Mouse (Mus musculus) kidney, embryonic 15.5 days (tissue): ENCODE measurements around the gene Pbx4. TPM values are rescaled to one million over a fixed set of nuclear protein-coding genes. Genes with fewer than 3 reads are reported as not detected.
A peak's percentile ranks its signal among the peaks of the same experiment; 100 is the strongest.

ENCODE experiments used
- ATAC-seq: fragments of 200-750 bp; cut with Nextera tagmentation; replicated peaks from 2 replicates; pipeline ENCODE4 v1.8.0; 2017; ENCODE audit warnings: moderate TSS enrichment; ENCODE audit not compliant: low FRiP score
- H3K27ac ChIP-seq: fragments of 300-500 bp; sonication (generic); 2 replicates; pipeline ENCODE4 v1.5.1; 2015; ENCODE audit warnings: mild to moderate bottlenecking, inconsistent platforms
- H3K27me3 ChIP-seq: fragments of 300-500 bp; sonication (generic); 2 replicates; pipeline ENCODE4 v1.6.1; 2015; ENCODE audit warnings: inconsistent platforms
- H3K36me3 ChIP-seq: fragments of 300-500 bp; sonication (generic); 2 replicates; pipeline ENCODE4 v1.6.1; 2015; ENCODE audit warnings: inconsistent platforms
- H3K4me1 ChIP-seq: fragments of 300-500 bp; sonication (generic); 2 replicates; pipeline ENCODE4 v1.6.1; 2015; ENCODE audit warnings: inconsistent platforms
- H3K4me2 ChIP-seq: fragments of 300-500 bp; sonication (generic); 2 replicates; pipeline ENCODE4 v1.6.1; 2015; ENCODE audit warnings: moderate library complexity, mild to moderate bottlenecking, inconsistent platforms
- H3K4me3 ChIP-seq: fragments of 300-500 bp; sonication (generic); replicated peaks from 2 replicates; pipeline ENCODE4 v1.5.1; 2015; ENCODE audit warnings: mild to moderate bottlenecking, inconsistent platforms
- H3K9ac ChIP-seq: fragments of 300-500 bp; sonication (generic); 2 replicates; pipeline ENCODE4 v1.6.1; 2015; ENCODE audit warnings: mild to moderate bottlenecking, inconsistent platforms
- H3K9me3 ChIP-seq: fragments of 300-500 bp; sonication (generic); replicated peaks from 2 replicates; pipeline ENCODE4 v1.6.1; 2016; ENCODE audit warnings: inconsistent platforms
- WGBS: fragments of 180-500 bp; shearing (Covaris S2); methylation state at CpG from one replicate; pipeline ENCODE4 v1.1.7; 2015; ENCODE audit warnings: mixed read lengths; 5-methylcytosine and 5-hydroxymethylcytosine counted together
- polyA plus RNA-seq: library from polyadenylated mRNA; unstranded; fragments of >200 nt; fragmentation: Nextera tagmentation; extraction: Ambion mirVana; gene quantifications from 2 replicates; pipeline ENCODE4 v1.2.1, GENCODE M21; 2015

Pbx4 gene
- polyA plus RNA-seq, 1 experiment from 2014 or later = 8.3 TPM

- H3K9me3 ChIP-seq = no peaks in the 10 kb centered on the region
- ATAC-seq = no peak
- H3K9ac ChIP-seq = no peak overlapping the region
These were observed 74.8 kb downstream of the Pbx4 start for GRCm38 (mm10) chr8:69907106-69907505.

GRCm38 (mm10) chr8:69911917-69912316 is 79.6 kb downstream of the Pbx4 start:
- Histone ChIP-seq H3K4me3 (no peak overlapping the region), H3K4me2 (no peak overlapping the region), H3K4me1 (no peaks in the 10 kb centered on the region), H3K36me3 (peaks cover 100% of the 10 kb centered on the region), H3K27me3 (no peaks in the 10 kb centered on the region), H3K27ac (no peak overlapping the region), H3K9ac (no peak overlapping the region), H3K9me3 (no peaks in the 10 kb centered on the region)
- no peak for ATAC-seq
- 92% methylated on average over 13 of the region's 13 CpGs for WGBS

More at GRCm38 (mm10) chr8:69907106-69907505, 74.8 kb downstream of the Pbx4 start:
- WGBS = 90% methylated on average over 2 of the region's 2 CpGs
- Histone ChIP-seq H3K36me3 (peaks cover 52% of the 10 kb centered on the region), H3K27ac (no peak overlapping the region), H3K4me3 (no peak overlapping the region), H3K4me1 (peaks cover 18% of the 10 kb centered on the region), H3K27me3 (no peaks in the 10 kb centered on the region), H3K4me2 (no peak overlapping the region)

GRCm38 (mm10) chr8:69912478-69913074 is 80.3 kb downstream of the Pbx4 start:
- no peaks in the 10 kb centered on the region for H3K27me3 ChIP-seq
- H3K4me3 ChIP-seq = no peak overlapping the region
- no peaks in the 10 kb centered on the region for H3K9me3 ChIP-seq
- no peaks in the 10 kb centered on the region for H3K4me1 ChIP-seq
- H3K4me2 ChIP-seq = no peak overlapping the region
- no peak overlapping the region for H3K9ac ChIP-seq
- WGBS = 85% methylated on average over 12 of the region's 12 CpGs
- H3K27ac ChIP-seq = no peak overlapping the region
- ATAC-seq = no peak
- peaks cover 100% of the 10 kb centered on the region for H3K36me3 ChIP-seq

DNA sequence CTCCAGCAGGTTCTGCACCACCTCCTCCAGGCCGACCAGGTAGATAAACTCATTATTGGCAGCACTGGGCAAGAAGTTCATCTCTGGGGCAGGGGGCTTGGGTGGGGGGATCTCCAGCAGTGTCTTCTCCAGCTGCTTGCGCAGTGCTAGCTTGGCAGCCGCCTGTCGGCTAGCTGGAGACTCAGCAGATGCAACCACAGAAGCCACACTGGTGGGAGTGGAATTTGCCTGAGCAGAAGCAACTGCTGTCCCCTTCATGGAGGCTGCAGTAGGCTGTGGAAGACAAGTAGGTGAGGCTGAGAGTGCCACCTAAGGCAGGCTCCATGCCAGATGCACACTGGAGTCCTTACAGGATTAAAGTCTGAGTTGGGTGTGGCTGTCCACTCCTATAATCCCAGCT is 82.2 kb downstream of the Pbx4 start:
- Histone ChIP-seq H3K9me3 (no peaks in the 10 kb centered on the region), H3K4me1 (0 out of 2 replicates have a peak, but pooled peaks cover 5% of the 10 kb centered on the region), H3K27me3 (no peaks in the 10 kb centered on the region), H3K4me3 (no peak overlapping the region), H3K4me2 (no peak overlapping the region), H3K9ac (no peak overlapping the region), H3K27ac (no peak overlapping the region), H3K36me3 (peaks cover 89% of the 10 kb centered on the region)
- 89% methylated on average over 4 of the region's 4 CpGs for WGBS
- no peak for ATAC-seq

GRCm38 (mm10) chr8:69915748-69916147 is 83.5 kb downstream of the Pbx4 start:
- WGBS = 62% methylated on average over 5 of the region's 5 CpGs
- H3K36me3 ChIP-seq = peaks cover 77% of the 10 kb centered on the region
- no peaks in the 10 kb centered on the region for H3K9me3 ChIP-seq
- no peak overlapping the region for H3K9ac ChIP-seq
- no peak overlapping the region for H3K4me3 ChIP-seq
- H3K4me1 ChIP-seq = peaks cover 15% of the 10 kb centered on the region
- peak overlapping the region; percentile 18; the same call in 1 of the 2 replicates for H3K27ac ChIP-seq
- no peak overlapping the region for H3K4me2 ChIP-seq
- no peak for ATAC-seq
- no peaks in the 10 kb centered on the region for H3K27me3 ChIP-seq

DNA sequence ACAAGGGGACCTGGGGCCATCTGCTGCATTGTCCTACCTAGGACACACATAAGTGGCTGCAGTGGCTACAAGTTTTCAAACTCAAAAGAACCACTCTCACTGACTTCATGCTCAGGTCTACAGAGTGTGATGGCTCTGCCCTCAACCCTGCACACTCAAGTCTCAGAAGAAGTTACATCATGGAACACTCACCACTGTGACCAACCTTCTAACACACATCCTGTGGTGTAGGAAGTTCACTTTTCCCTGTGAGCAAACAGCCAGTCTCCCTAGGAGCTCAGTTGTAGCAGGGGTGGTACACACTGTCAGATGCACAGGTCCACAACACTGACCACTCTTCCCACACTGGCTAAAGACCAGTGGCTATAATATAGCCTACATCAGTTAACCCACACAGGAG is 86.2 kb downstream of the Pbx4 start:
- ATAC-seq = no peak
- H3K27me3 ChIP-seq = no peaks in the 10 kb centered on the region
- no peak overlapping the region for H3K27ac ChIP-seq
- peaks cover 24% of the 10 kb centered on the region for H3K4me1 ChIP-seq
- H3K4me3 ChIP-seq = no peak overlapping the region
- H3K36me3 ChIP-seq = peaks cover 49% of the 10 kb centered on the region
- no peak overlapping the region for H3K9ac ChIP-seq
- no peaks in the 10 kb centered on the region for H3K9me3 ChIP-seq
- H3K4me2 ChIP-seq = no peak overlapping the region

DNA sequence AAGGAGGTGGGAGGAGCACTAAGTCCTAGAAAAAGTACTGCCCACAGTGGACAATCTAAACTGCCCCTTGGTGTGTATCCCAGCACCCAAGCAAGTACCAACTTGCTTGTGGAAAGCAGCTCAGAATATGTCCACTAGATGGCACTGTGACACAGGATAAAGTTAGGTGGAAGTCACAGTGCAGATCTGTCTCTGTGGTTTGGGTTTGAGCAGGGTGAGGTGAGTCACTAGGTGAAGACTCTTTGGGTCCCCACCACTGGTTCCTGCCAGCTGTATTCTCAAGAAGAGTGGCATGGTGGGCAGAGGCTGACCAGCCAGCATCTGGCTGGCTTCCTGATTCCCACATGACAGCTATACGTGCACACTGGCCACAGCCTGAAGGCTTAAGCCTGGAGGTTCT is 86.7 kb downstream of the Pbx4 start:
- H3K4me1 ChIP-seq = peaks cover 24% of the 10 kb centered on the region
- no peaks in the 10 kb centered on the region for H3K27me3 ChIP-seq
- no peaks in the 10 kb centered on the region for H3K9me3 ChIP-seq
- 63% methylated on average over 1 of the region's 1 CpGs for WGBS
- no peak overlapping the region for H3K4me2 ChIP-seq
- H3K4me3 ChIP-seq = no peak overlapping the region
- no peak overlapping the region for H3K9ac ChIP-seq
- peak; percentile 57 for ATAC-seq
- peak overlapping the region; percentile 79 for H3K27ac ChIP-seq
- H3K36me3 ChIP-seq = peaks cover 44% of the 10 kb centered on the region

GRCm38 (mm10) chr8:69919876-69920662 is 87.8 kb downstream of the Pbx4 start:
- H3K9me3 ChIP-seq = no peaks in the 10 kb centered on the region
- 0 out of 2 replicates have a peak overlapping the region, but pooled peaks have one; percentile 24 for H3K4me2 ChIP-seq
- no peak overlapping the region for H3K9ac ChIP-seq

DNA sequence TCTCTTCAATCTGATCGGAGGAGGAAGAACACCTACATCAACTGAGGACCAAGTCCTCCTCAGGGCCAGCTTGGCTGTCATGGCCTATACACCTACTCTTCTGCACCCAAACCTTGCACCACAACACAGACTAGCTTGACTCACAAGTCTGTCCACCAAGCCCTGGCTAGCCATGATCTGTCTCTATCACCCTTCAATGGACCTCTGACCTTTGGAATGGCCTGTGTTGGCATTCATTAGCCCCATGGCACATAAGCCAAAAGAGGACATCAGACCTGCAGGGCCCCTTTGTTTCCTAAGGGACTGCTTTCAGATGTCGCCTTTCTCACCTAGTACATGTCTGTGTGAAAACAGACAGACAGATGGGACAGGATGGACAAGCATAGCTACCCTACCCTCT is 88.8 kb downstream of the Pbx4 start:
- H3K4me3 ChIP-seq = no peak overlapping the region
- H3K27me3 ChIP-seq = no peaks in the 10 kb centered on the region
- no peaks in the 10 kb centered on the region for H3K9me3 ChIP-seq
- H3K4me1 ChIP-seq = peaks cover 24% of the 10 kb centered on the region
- no peak overlapping the region for H3K4me2 ChIP-seq
- H3K36me3 ChIP-seq = peaks cover 26% of the 10 kb centered on the region
- no peak for ATAC-seq
- WGBS = 92% methylated on average over 2 of the region's 2 CpGs
- peak overlapping the region; percentile 79 for H3K27ac ChIP-seq
- H3K9ac ChIP-seq = no peak overlapping the region

More at GRCm38 (mm10) chr8:69919876-69920662, 87.8 kb downstream of the Pbx4 start:
- Histone ChIP-seq H3K36me3 (peaks cover 33% of the 10 kb centered on the region), H3K4me1 (peaks cover 24% of the 10 kb centered on the region), H3K4me3 (no peak overlapping the region), H3K27ac (peak overlapping the region; percentile 79), H3K27me3 (no peaks in the 10 kb centered on the region)
- WGBS = 39% methylated on average over 11 of the region's 11 CpGs
- peak; percentile 71 for ATAC-seq

Other genes with a start within 250 kb of the Pbx4 start
- 24.4 and 25.5 TPM in 2 replicates for gene Zfp868, start 206.9 kb upstream of the Pbx4 start, polyA plus RNA-seq
- 2.3 and 2.5 TPM in 2 replicates for gene Zfp964, start 178.0 kb upstream of the Pbx4 start, polyA plus RNA-seq
- 28.7 and 30.9 TPM in 2 replicates for gene Zfp869, start 121.8 kb upstream of the Pbx4 start, polyA plus RNA-seq
- gene Zfp963, start 82.5 kb upstream of the Pbx4 start, polyA plus RNA-seq = 5.7 and 5.8 TPM in 2 replicates
- gene Gm20422, start 57.6 kb upstream of the Pbx4 start, polyA plus RNA-seq = 1.8 TPM in 1 of 2 replicates, not detected in the other
- 47.9 and 54.3 TPM in 2 replicates for gene Atp13a1, start 41.3 kb upstream of the Pbx4 start, polyA plus RNA-seq
- 29.8 and 30.1 TPM in 2 replicates for gene Zfp866, start 41.3 kb upstream of the Pbx4 start, polyA plus RNA-seq
- gene Gmip, start 23.8 kb upstream of the Pbx4 start, polyA plus RNA-seq = 9.5 and 10.1 TPM in 2 replicates
- 0.62 and 0.84 TPM in 2 replicates for gene Lpar2, start 10.1 kb upstream of the Pbx4 start, polyA plus RNA-seq
- 0.88 and 0.98 TPM in 2 replicates for gene Cilp2, start 55.2 kb downstream of the Pbx4 start, polyA plus RNA-seq
- 3.4 and 4.6 TPM in 2 replicates for gene Tssk6, start 69.7 kb downstream of the Pbx4 start, polyA plus RNA-seq
- gene Ndufa13, start 70.1 kb downstream of the Pbx4 start, polyA plus RNA-seq = 205 and 210 TPM in 2 replicates
- 4.5 and 5.2 TPM in 2 replicates for gene Yjefn3, start 70.2 kb downstream of the Pbx4 start, polyA plus RNA-seq
- gene Gatad2a, start 163.9 kb downstream of the Pbx4 start, polyA plus RNA-seq = 40.0 and 42.2 TPM in 2 replicates
- 51.7 and 55.7 TPM in 2 replicates for gene Mau2, start 210.2 kb downstream of the Pbx4 start, polyA plus RNA-seq
- 44.1 and 48.7 TPM in 2 replicates for gene Sugp1, start 210.3 kb downstream of the Pbx4 start, polyA plus RNA-seq
- gene Tm6sf2, start 240.4 kb downstream of the Pbx4 start, polyA plus RNA-seq = 1.0 TPM in 2 replicates